Mouse (Mus musculus): ENCODE data around the gene E030030I06Rik.
"Not testable (repeated sequence)": the region's sequence is repeated elsewhere in the genome, so short reads cannot be mapped to it uniquely, and the experiment has no call there.

- not testable (repeated sequence) for TF ChIP-seq CTCF (IDR thresholded peaks at IDR 0.05; ENCODE audit: low read depth, low read length); POLR2A (IDR thresholded peaks at IDR 0.05; ENCODE audit: borderline replicate concordance, low read depth, low read length)
Measured at GRCm38 (mm10) chr10:22165328-22166003, 16.4 kb upstream of the E030030I06Rik start.
